Mouse (Mus musculus) stomach, postnatal 0 days (tissue): ENCODE results near the gene Adgrf1. TPM values are rescaled to one million over a fixed set of nuclear protein-coding genes. Genes with fewer than 3 reads are reported as not detected.

Experiments used
- ATAC-seq: fragments of 200-750 bp; cut with Nextera tagmentation; 2 replicates; pipeline ENCODE4 v1.8.0; 2017; ENCODE audit not compliant: low FRiP score, low TSS enrichment
- DNase-seq: peaks from one replicate; pipeline ENCODE4 v3.0.0-alpha.2; 2016; ENCODE audit warnings: low spot score
- H3K27ac ChIP-seq: fragments of 300-500 bp; sonication (generic); replicated peaks from 2 replicates; pipeline ENCODE4 v1.5.1; 2014; ENCODE audit warnings: mild to moderate bottlenecking, control low read depth
- H3K27me3 ChIP-seq: fragments of 300-500 bp; sonication (generic); 2 replicates; pipeline ENCODE4 v1.6.1; 2014; ENCODE audit warnings: low read length; ENCODE audit not compliant: control insufficient read depth, insufficient read depth
- H3K36me3 ChIP-seq: fragments of 300-500 bp; sonication (generic); 2 replicates; pipeline ENCODE4 v1.6.1; 2014; ENCODE audit warnings: low read length, mixed read lengths; ENCODE audit not compliant: control insufficient read depth, insufficient read depth
- H3K4me1 ChIP-seq: fragments of 300-500 bp; sonication (generic); replicated peaks from 2 replicates; pipeline ENCODE4 v1.6.1; 2014; ENCODE audit warnings: antibody characterized with exemption; ENCODE audit not compliant: control insufficient read depth, insufficient read depth
- H3K4me2 ChIP-seq: fragments of 300-500 bp; sonication (generic); replicated peaks from 2 replicates; pipeline ENCODE4 v1.6.1; 2014; ENCODE audit warnings: low read depth, mild to moderate bottlenecking, control low read depth, moderate library complexity
- H3K4me3 ChIP-seq: fragments of 300-500 bp; sonication (generic); 2 replicates; pipeline ENCODE4 v1.5.1; 2014; ENCODE audit warnings: low read depth, low read length, control low read depth
- H3K9ac ChIP-seq: fragments of 300-500 bp; sonication (generic); 2 replicates; pipeline ENCODE4 v1.6.1; 2014; ENCODE audit warnings: mild to moderate bottlenecking, low read length, control low read depth, mixed read lengths
- H3K9me3 ChIP-seq: fragments of 300-500 bp; sonication (generic); 2 replicates; pipeline ENCODE4 v1.6.1; 2016; ENCODE audit warnings: low read length; ENCODE audit not compliant: control insufficient read depth
- CTCF ChIP-seq: IDR thresholded peaks from 2 replicates; pipeline ENCODE4 v1.5.1; 2016; ENCODE audit warnings: antibody characterized with exemption, low read depth, mild to moderate bottlenecking, moderate library complexity
- EP300 ChIP-seq: optimal IDR thresholded peaks from 2 replicates; pipeline ENCODE3; 2016; ENCODE audit warnings: antibody characterized with exemption
- WGBS: fragments of 180-500 bp; shearing (Covaris S2); extraction: QIAGEN DNeasy Blood & Tissue Kit; methylation state at CpG from one replicate; pipeline ENCODE4 v1.1.7; 2014; 5-methylcytosine and 5-hydroxymethylcytosine counted together
- polyA plus RNA-seq: library from polyadenylated mRNA; unstranded; fragments of >200 nt; fragmentation: Nextera tagmentation; extraction: Ambion mirVana; gene quantifications from 2 replicates; pipeline ENCODE4 v1.2.1, GENCODE M21; 2015

Gene Adgrf1
- polyA plus RNA-seq, 1 experiment from 2014 or later: 0.17 TPM

DNA sequence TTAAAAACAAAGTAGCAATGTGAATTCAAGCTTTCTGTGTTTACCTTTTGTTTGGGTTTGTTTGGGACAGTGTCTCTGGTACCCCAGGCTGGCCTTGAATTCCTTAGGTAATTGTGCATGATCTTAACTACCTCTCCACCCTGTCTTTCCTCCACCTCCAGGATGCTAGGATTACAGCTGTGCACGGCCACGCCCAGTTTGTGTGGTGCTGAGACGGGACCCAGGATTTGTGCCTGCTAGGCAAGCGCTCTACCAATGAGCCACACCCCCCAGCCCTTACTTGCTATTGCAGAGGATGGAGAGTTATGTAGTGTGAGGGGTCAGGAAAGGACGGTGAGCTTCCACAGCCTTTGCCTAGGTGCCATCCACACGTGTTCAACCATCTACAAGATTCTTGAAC is 31.1 kb upstream of the Adgrf1 start:
- ATAC-seq: 0 out of 2 replicates have a peak, but pooled peaks have one; percentile 21
- Histone ChIP-seq H3K27ac (no peak overlapping the region), H3K36me3 (no peaks in the 10 kb centered on the region), H3K27me3 (no peaks in the 10 kb centered on the region), H3K4me1 (no peaks in the 10 kb centered on the region), H3K4me3 (no peak overlapping the region), H3K4me2 (no peak overlapping the region), H3K9me3 (no peaks in the 10 kb centered on the region), H3K9ac (no peak overlapping the region)
- peak; percentile 18 for DNase-seq
- 71% methylated on average over 6 of the region's 6 CpGs for WGBS
- TF ChIP-seq CTCF (no peak), EP300 (no peak)

DNA sequence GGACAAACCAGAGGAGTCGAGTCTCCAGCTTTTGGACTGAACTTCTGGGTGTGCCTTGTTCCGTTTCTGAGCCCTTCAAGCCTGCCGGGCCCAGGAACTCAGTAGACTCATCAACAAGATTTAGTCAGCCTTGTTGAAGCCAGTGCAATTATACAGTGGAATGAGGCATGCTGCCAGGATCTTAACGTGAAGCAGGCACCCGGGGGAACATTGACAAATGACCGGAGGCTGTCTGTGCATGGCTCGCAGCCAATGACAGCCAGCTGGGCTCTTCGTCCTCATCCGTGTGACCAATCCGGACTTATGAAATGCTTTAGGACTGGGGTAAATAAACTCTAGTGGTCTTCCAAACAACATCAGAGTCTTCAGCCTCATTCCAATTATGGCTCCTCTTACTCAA is 29.0 kb upstream of the Adgrf1 start:
- WGBS: 23% methylated on average over 10 of the region's 10 CpGs
- no peaks in the 10 kb centered on the region for H3K9me3 ChIP-seq
- H3K4me2 ChIP-seq: no peak overlapping the region
- TF ChIP-seq CTCF: no peak
- no peak for TF ChIP-seq EP300
- no peak overlapping the region for H3K9ac ChIP-seq
- DNase-seq: peak; percentile 52
- no peaks in the 10 kb centered on the region for H3K36me3 ChIP-seq
- no peak overlapping the region for H3K4me3 ChIP-seq
- peak; percentile 77; the same call in 1 of the 2 replicates for ATAC-seq
- no peaks in the 10 kb centered on the region for H3K27me3 ChIP-seq
- H3K4me1 ChIP-seq: no peaks in the 10 kb centered on the region
- no peak overlapping the region for H3K27ac ChIP-seq

- Histone ChIP-seq H3K4me3 (no peak overlapping the region), H3K36me3 (no peaks in the 10 kb centered on the region), H3K9me3 (no peaks in the 10 kb centered on the region), H3K4me2 (no peak overlapping the region), H3K27me3 (no peaks in the 10 kb centered on the region), H3K27ac (no peak overlapping the region), H3K9ac (no peak overlapping the region), H3K4me1 (no peaks in the 10 kb centered on the region)
- DNase-seq (no peak), ATAC-seq (peak; percentile 48; the same call in 1 of the 2 replicates)
- WGBS: 66% methylated on average over 3 of the region's 3 CpGs
- TF ChIP-seq CTCF: no peak
- no peak for TF ChIP-seq EP300
Measured at GRCm38 (mm10) chr17:43242609-43243008, 27.5 kb upstream of the Adgrf1 start.

DNA sequence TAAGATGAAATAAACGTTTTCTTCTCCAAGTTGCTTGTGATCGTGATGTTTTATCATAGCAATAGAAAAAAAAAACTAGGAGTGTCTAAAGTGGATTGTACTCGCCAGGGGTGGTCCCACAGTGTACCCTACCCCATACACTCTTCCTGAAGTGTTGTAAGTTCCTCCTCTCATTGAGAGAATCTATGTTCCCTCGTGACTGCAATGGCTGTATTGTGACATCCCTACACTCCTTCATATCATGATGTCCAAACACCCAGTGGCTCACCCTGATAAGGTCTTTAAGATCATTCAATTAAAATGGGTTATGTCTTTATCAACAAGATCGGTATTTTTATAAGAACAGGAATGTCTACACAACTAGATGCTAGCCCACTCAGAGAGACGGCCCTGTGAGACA is 24.8 kb upstream of the Adgrf1 start:
- no peak overlapping the region for H3K4me3 ChIP-seq
- no peaks in the 10 kb centered on the region for H3K4me1 ChIP-seq
- no peaks in the 10 kb centered on the region for H3K27me3 ChIP-seq
- WGBS: 80% methylated on average over 6 of the region's 6 CpGs
- H3K4me2 ChIP-seq: no peak overlapping the region
- TF ChIP-seq EP300 (no peak), CTCF (no peak)
- no peaks in the 10 kb centered on the region for H3K9me3 ChIP-seq
- no peaks in the 10 kb centered on the region for H3K36me3 ChIP-seq
- H3K9ac ChIP-seq: no peak overlapping the region
- ATAC-seq (no peak), DNase-seq (no peak)
- no peak overlapping the region for H3K27ac ChIP-seq

DNA sequence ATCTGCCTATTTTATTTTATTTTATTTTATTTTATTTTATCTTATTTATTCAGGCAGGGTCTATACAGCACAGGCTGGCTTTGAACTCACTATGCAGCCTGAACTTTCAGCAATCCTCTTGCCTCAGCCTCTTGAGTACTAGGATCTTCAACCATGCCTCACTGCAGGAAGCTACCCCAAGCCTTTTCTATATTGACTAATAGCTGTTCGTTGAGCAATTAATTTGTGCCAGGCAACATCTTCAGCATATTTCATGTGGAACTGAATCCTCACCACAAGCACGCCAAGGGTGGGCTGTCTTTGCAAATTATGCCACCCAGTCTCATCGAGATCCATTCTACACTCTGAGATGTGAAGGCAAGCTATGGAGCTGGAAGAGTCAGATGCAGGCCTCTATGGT is 22.9 kb upstream of the Adgrf1 start:
- DNase-seq (no peak), ATAC-seq (no peak)
- Histone ChIP-seq H3K4me3 (no peak overlapping the region), H3K9me3 (no peaks in the 10 kb centered on the region), H3K4me2 (no peak overlapping the region), H3K4me1 (peaks cover 4% of the 10 kb centered on the region; the same call in 1 of the 2 replicates), H3K36me3 (no peaks in the 10 kb centered on the region), H3K27ac (no peak overlapping the region), H3K9ac (no peak overlapping the region), H3K27me3 (no peaks in the 10 kb centered on the region)
- 95% methylated on average over 3 of the region's 3 CpGs for WGBS
- TF ChIP-seq EP300: no peak
- no peak for TF ChIP-seq CTCF

GRCm38 (mm10) chr17:43249645-43250044 is 20.5 kb upstream of the Adgrf1 start:
- 25% methylated on average over 3 of the region's 3 CpGs for WGBS
- no peaks in the 10 kb centered on the region for H3K9me3 ChIP-seq
- ATAC-seq: peak; percentile 67
- peak; percentile 29 for DNase-seq
- peak overlapping the region; percentile 18; the same call in 1 of the 2 replicates for H3K27ac ChIP-seq
- H3K4me2 ChIP-seq: no peak overlapping the region
- no peak for TF ChIP-seq CTCF
- no peak for TF ChIP-seq EP300
- no peak overlapping the region for H3K4me3 ChIP-seq
- H3K27me3 ChIP-seq: no peaks in the 10 kb centered on the region
- H3K4me1 ChIP-seq: peaks cover 4% of the 10 kb centered on the region; the same call in 1 of the 2 replicates
- no peak overlapping the region for H3K9ac ChIP-seq
- no peaks in the 10 kb centered on the region for H3K36me3 ChIP-seq
